Mouse (Mus musculus) embryonic fibroblast, embryonic 13.5 days (primary cell): ENCODE data around the gene Cog1.

Source experiments
- CTCF ChIP-seq: IDR thresholded peaks from 2 replicates; pipeline ENCODE4 v1.5.1; 2011; ENCODE audit warnings: mild to moderate bottlenecking, control low read depth, low read length, moderate library complexity, borderline replicate concordance; ENCODE audit not compliant: insufficient read depth
- POLR2A ChIP-seq: IDR thresholded peaks from 2 replicates; pipeline ENCODE4 v1.6.1; 2011; ENCODE audit warnings: low read depth, mild to moderate bottlenecking, control low read depth, low read length, moderate library complexity

DNA sequence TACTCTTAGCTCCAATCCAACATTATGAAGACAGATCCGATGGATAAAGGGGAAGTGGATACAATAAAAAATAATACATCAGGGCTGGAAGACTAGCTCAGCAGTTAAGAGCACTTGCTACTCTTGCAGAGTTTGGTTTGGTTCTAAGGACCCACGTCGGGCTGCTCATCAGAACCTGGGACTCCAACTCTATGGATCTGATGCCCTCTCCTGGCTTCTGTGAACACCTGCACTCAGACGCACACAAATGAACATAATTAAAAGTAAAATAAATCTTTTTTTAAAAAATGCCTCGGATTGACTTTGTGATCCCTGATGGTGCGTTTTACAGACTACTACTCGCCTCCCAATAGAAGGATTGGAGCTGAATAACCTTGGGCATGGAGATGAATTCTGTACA, 18.3 kb upstream of the Cog1 start:
- no peak for TF ChIP-seq CTCF
- TF ChIP-seq POLR2A = no peak
